Mouse (Mus musculus): ENCODE data around the gene Zar1l. TPM values are rescaled to one million over a fixed set of nuclear protein-coding genes. Genes with fewer than 3 reads are reported as not detected.
"Not testable (repeated sequence)": the region's sequence is repeated elsewhere in the genome, so short reads cannot be mapped to it uniquely, and the experiment has no call there.

Zar1l gene
- total and polyA plus RNA-seq, 3 experiments, result not detected

- DNase-seq (ENCODE audit: extremely low read depth), result no peak
- Histone ChIP-seq H3K4me2 (ENCODE audit: insufficient read depth, low read depth, poor library complexity, severe bottlenecking) (no peak overlapping the region), H3K79me2 (replicated peaks; ENCODE audit: control insufficient read depth, extremely low read depth, insufficient read depth, poor library complexity, severe bottlenecking) (no peaks in the 10 kb centered on the region), H3K9ac (ENCODE audit: insufficient read depth, low read depth) (no peak overlapping the region), H3K4me3 (replicated peaks in 1 of 3; ENCODE audit: low read depth in 2 of 3, low read length in 2 of 3, poor library complexity in 1 of 3) (no peak overlapping the region), H3K27me3 (replicated peaks) (no peaks in the 10 kb centered on the region), H3K27ac (ENCODE audit: insufficient read depth, low read depth) (no peak overlapping the region), H3K36me3 (replicated peaks in 1 of 2; ENCODE audit: control insufficient read depth in 1 of 2, insufficient read depth in 1 of 2, low read length in 1 of 2) (no peaks in the 10 kb centered on the region), H3K9me3 (replicated peaks; ENCODE audit: low read length) (peaks cover 3% of the 10 kb centered on the region), H3K4me1 (ENCODE audit: control insufficient read depth in 1 of 2, insufficient read depth in 2 of 2) (no peaks in the 10 kb centered on the region)
- TF ChIP-seq UBTF (IDR thresholded peaks at IDR 0.05; ENCODE audit: low read depth, low read length), result no peak
- TF ChIP-seq ZNF384 (IDR thresholded peaks at IDR 0.05; ENCODE audit: low read depth, low read length), result peak; percentile 53; the same call in 1 of the 2 replicates
- in situ Hi-C loops (cut with MboI; ENCODE audit: low pct_ligation_motif_present, low pct_unique_long_range_greater_than_20kb, low sequenced_read_pairs) (no loop called here), dilution Hi-C loops (cut with MboI; ENCODE audit: extremely low pct_ligation_motif_present, extremely low pct_unique_long_range_greater_than_20kb, low sequenced_read_pairs) (no loop called here)
Measured at GRCm38 (mm10) chr5:150510451-150511225, 7.3 kb downstream of the Zar1l start.

- dilution Hi-C loops (cut with MboI; ENCODE audit: extremely low pct_ligation_motif_present, extremely low pct_unique_long_range_greater_than_20kb, low sequenced_read_pairs), result no loop called here
- peak; percentile 73 for TF ChIP-seq SMC3 (IDR thresholded peaks at IDR 0.05; ENCODE audit: low read depth, low read length)
- no peak for TF ChIP-seq MAZ (IDR thresholded peaks at IDR 0.05; ENCODE audit: low read depth, low read length)
- TF ChIP-seq CTCF (conservative IDR thresholded peaks at IDR 0.05 in 1 of 2, IDR thresholded peaks at IDR 0.05 in 1 of 2; ENCODE audit: low read depth in 2 of 2, low read length in 2 of 2), result peak; percentile 87 to 88
- no peak for TF ChIP-seq ZC3H11A (IDR thresholded peaks at IDR 0.05; ENCODE audit: low read depth, low read length)
- TF ChIP-seq POLR2A (IDR thresholded peaks at IDR 0.05; ENCODE audit: low read depth, low read length), result no peak
- peak; percentile 79 for TF ChIP-seq RAD21 (IDR thresholded peaks at IDR 0.05; ENCODE audit: low read depth, low read length)
- H3K9ac ChIP-seq (ENCODE audit: insufficient read depth, low read depth), result no peak overlapping the region
- H3K27me3 ChIP-seq (replicated peaks), result no peaks in the 10 kb centered on the region
- no peak overlapping the region for H3K4me3 ChIP-seq (replicated peaks in 1 of 3; ENCODE audit: low read depth in 2 of 3, low read length in 2 of 3, poor library complexity in 1 of 3)
- peaks cover 0 to 4% of the 10 kb centered on the region in 2 experiments; a peak in 2 of 4 replicates for H3K4me1 ChIP-seq (ENCODE audit: control insufficient read depth in 1 of 2, insufficient read depth in 2 of 2)
- in situ Hi-C loops (cut with MboI; ENCODE audit: low pct_ligation_motif_present, low pct_unique_long_range_greater_than_20kb, low sequenced_read_pairs), result loop anchor here (5.0 kb wide), 1 partner anchor 58 kb away; no protein-coding TSS in a partner anchor
- H3K4me2 ChIP-seq (ENCODE audit: insufficient read depth, low read depth, poor library complexity, severe bottlenecking), result no peak overlapping the region
- H3K36me3 ChIP-seq (replicated peaks in 1 of 2; ENCODE audit: control insufficient read depth in 1 of 2, insufficient read depth in 1 of 2, low read length in 1 of 2), result no peaks in the 10 kb centered on the region
- no peaks in the 10 kb centered on the region for H3K79me2 ChIP-seq (replicated peaks; ENCODE audit: control insufficient read depth, extremely low read depth, insufficient read depth, poor library complexity, severe bottlenecking)
- H3K27ac ChIP-seq (ENCODE audit: insufficient read depth, low read depth), result no peak overlapping the region
- no peaks in the 10 kb centered on the region for H3K9me3 ChIP-seq (replicated peaks; ENCODE audit: low read length)
- DNase-seq (ENCODE audit: extremely low read depth), result peak; percentile 52
Measured at GRCm38 (mm10) chr5:150495792-150496191, 22.2 kb downstream of the Zar1l start.

GRCm38 (mm10) chr5:150491573-150492173 is 26.3 kb downstream of the Zar1l start:
- Histone ChIP-seq H3K4me2 (ENCODE audit: insufficient read depth, low read depth, poor library complexity, severe bottlenecking) (peak overlapping the region; percentile 91; the same call in 1 of the 2 replicates), H3K4me3 (replicated peaks in 1 of 3; ENCODE audit: low read depth in 2 of 3, low read length in 2 of 3, poor library complexity in 1 of 3) (peak overlapping the region; percentile 46 to 58 (median 56)), H3K9ac (ENCODE audit: insufficient read depth, low read depth) (peak overlapping the region; percentile 66)
- dilution Hi-C loops (cut with MboI; ENCODE audit: extremely low pct_ligation_motif_present, extremely low pct_unique_long_range_greater_than_20kb, low sequenced_read_pairs); H3K27ac ChIP-seq (ENCODE audit: insufficient read depth, low read depth); H3K4me1 ChIP-seq (ENCODE audit: control insufficient read depth in 1 of 2, insufficient read depth in 2 of 2); H3K36me3 ChIP-seq (replicated peaks in 1 of 2; ENCODE audit: control insufficient read depth in 1 of 2, insufficient read depth in 1 of 2, low read length in 1 of 2); H3K79me2 ChIP-seq (replicated peaks; ENCODE audit: control insufficient read depth, extremely low read depth, insufficient read depth, poor library complexity, severe bottlenecking); in situ Hi-C loops (cut with MboI; ENCODE audit: low pct_ligation_motif_present, low pct_unique_long_range_greater_than_20kb, low sequenced_read_pairs); H3K9me3 ChIP-seq (replicated peaks; ENCODE audit: low read length); H3K27me3 ChIP-seq (replicated peaks): not testable (repeated sequence)
- TF ChIP-seq IRF4 (IDR thresholded peaks at IDR 0.05; ENCODE audit: low read depth, low read length), result 0 out of 2 replicates have a peak, but pooled peaks have one; percentile 15
- peak; percentile 73 for TF ChIP-seq ZNF384 (IDR thresholded peaks at IDR 0.05; ENCODE audit: low read depth, low read length)
- peak; percentile 52; the same call in 1 of the 2 replicates for TF ChIP-seq POLR2A (IDR thresholded peaks at IDR 0.05; ENCODE audit: low read depth, low read length)
- TF ChIP-seq KAT2A (IDR thresholded peaks at IDR 0.05; ENCODE audit: insufficient replicate concordance, low read length), result 0 out of 2 replicates have a peak, but pooled peaks have one; percentile 13
- peak; percentile 52; the same call in 1 of the 2 replicates for TF ChIP-seq TCF12 (IDR thresholded peaks at IDR 0.05; ENCODE audit: low read depth, low read length)
- TF ChIP-seq TBP (conservative IDR thresholded peaks at IDR 0.05; ENCODE audit: low read depth, low read length), result peak; percentile 84
- TF ChIP-seq ELF1 (IDR thresholded peaks at IDR 0.05; ENCODE audit: low read depth, low read length), result 0 out of 2 replicates have a peak, but pooled peaks have one; percentile 14
- TF ChIP-seq NELFE (IDR thresholded peaks at IDR 0.05; ENCODE audit: low read depth, low read length), result peak; percentile 50; the same call in 1 of the 2 replicates
- DNase-seq (ENCODE audit: extremely low read depth), result peak; percentile 16

Data from CH12.LX (cell line).